Mouse (Mus musculus): Measurements from ENCODE around the gene Tchh. TPM values are rescaled to one million over a fixed set of nuclear protein-coding genes. Genes with fewer than 3 reads are reported as not detected.
A peak's percentile ranks its signal among the peaks of the same experiment; 100 is the strongest.
"Not testable (repeated sequence)": the region's sequence is repeated elsewhere in the genome, so short reads cannot be mapped to it uniquely, and the experiment has no call there.

Gene Tchh
- polyA plus RNA-seq, 1 experiment from 2014 or later, result 1.1 TPM

DNA sequence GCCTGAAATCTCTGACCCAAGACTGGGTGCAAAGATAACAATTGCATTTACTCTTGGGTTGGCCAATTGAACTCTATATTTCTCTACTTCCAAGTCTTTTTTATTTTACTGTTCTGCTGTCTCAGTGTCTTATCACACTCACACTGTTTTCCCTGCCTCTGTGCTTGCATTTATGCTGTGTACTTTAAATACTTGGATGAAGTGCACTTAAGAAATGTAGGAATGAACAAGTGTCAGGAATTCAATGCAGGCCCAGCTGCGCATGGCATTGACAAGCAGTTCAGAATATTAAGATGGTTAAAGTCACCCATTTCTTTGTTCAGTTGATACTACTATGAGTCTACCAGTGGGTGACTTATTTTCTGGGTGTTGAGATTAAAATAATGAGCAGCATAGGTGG lies 37.9 kb downstream of the Tchh start:
- no peak for ATAC-seq (ENCODE audit: insufficient read depth, low FRiP score, low TSS enrichment)
- no peak for DNase-seq (ENCODE audit: low spot score)
- H3K4me2 ChIP-seq (ENCODE audit: low read depth), result no peak overlapping the region
- H3K4me1 ChIP-seq (ENCODE audit: control insufficient read depth, insufficient read depth, low read length), result no peaks in the 10 kb centered on the region
- H3K9ac ChIP-seq (ENCODE audit: low read length), result no peak overlapping the region
- H3K4me3 ChIP-seq (ENCODE audit: low read depth, low read length), result no peak overlapping the region
- 98% methylated on average over 1 of the region's 1 CpGs for WGBS
- H3K27me3 ChIP-seq (ENCODE audit: control insufficient read depth, insufficient read depth, low read length), result no peaks in the 10 kb centered on the region
- no peaks in the 10 kb centered on the region for H3K9me3 ChIP-seq (ENCODE audit: control insufficient read depth, low read length)
- H3K36me3 ChIP-seq (ENCODE audit: control insufficient read depth, insufficient read depth, low read length), result no peaks in the 10 kb centered on the region
- no peak overlapping the region for H3K27ac ChIP-seq (ENCODE audit: low read depth, low read length)

DNA sequence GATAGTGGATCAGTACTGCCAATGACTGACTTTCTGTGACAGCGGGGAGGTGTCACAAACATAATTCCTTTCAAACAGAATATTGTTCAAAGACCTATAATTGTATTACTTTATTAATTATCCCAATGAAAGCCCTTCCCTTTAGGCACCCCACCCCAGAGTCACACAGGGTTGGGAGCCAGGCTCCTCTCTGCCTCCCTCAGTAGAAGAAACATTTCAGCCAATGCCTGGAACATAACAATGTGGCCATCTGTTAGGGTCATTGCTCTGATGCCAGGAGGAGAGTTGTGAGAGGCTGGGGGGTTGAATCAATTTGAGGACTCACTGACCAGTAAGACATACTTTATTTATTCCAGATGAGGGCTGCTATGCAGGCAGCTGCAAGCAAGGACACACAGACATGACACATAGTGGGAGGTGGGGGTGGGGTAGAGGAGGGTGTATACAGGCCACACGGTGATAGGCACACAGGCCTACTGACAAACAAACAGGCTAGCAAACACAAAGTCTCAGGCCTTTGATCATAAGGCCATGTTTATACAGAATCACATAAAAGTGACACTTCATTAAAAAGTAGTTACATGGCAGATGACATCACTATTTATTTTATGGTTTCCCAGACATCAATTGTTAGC lies 40.0 kb downstream of the Tchh start:
- H3K36me3 ChIP-seq (ENCODE audit: control insufficient read depth, insufficient read depth, low read length), result no peaks in the 10 kb centered on the region
- ATAC-seq (ENCODE audit: insufficient read depth, low FRiP score, low TSS enrichment) (no peak), DNase-seq (ENCODE audit: low spot score) (no peak)
- H3K4me3 ChIP-seq (ENCODE audit: low read depth, low read length), result no peak overlapping the region
- no peak overlapping the region for H3K4me2 ChIP-seq (ENCODE audit: low read depth)
- no peaks in the 10 kb centered on the region for H3K9me3 ChIP-seq (ENCODE audit: control insufficient read depth, low read length)
- WGBS, result 61% methylated on average over 2 of the region's 2 CpGs
- no peaks in the 10 kb centered on the region for H3K27me3 ChIP-seq (ENCODE audit: control insufficient read depth, insufficient read depth, low read length)
- H3K4me1 ChIP-seq (ENCODE audit: control insufficient read depth, insufficient read depth, low read length), result no peaks in the 10 kb centered on the region
- H3K9ac ChIP-seq (ENCODE audit: low read length), result no peak overlapping the region
- no peak overlapping the region for H3K27ac ChIP-seq (ENCODE audit: low read depth, low read length)

DNA sequence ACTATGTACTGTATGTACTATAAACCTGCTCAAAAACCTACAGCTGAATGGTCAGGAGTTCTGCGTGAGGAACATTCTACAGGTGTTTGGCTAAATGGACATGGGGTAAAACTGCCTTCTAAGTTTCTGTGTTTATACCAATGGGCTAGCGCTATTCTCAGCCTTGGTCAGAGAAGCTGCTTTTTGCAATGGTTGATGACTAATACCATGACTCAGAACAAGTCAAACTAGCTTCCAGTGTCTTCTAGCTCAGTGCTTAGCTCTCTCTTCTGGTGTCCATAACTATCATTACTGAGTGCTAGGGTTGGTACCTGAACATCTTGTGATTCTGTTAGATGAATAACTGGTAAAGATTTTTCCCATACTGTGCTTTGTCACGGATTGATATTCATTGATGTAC lies 43.5 kb downstream of the Tchh start:
- no peak overlapping the region for H3K4me2 ChIP-seq (ENCODE audit: low read depth)
- H3K4me1 ChIP-seq (ENCODE audit: control insufficient read depth, insufficient read depth, low read length), result no peaks in the 10 kb centered on the region
- no peaks in the 10 kb centered on the region for H3K27me3 ChIP-seq (ENCODE audit: control insufficient read depth, insufficient read depth, low read length)
- 93% methylated on average over 3 of the region's 3 CpGs for WGBS
- ATAC-seq (ENCODE audit: insufficient read depth, low FRiP score, low TSS enrichment) (no peak), DNase-seq (ENCODE audit: low spot score) (no peak)
- no peak overlapping the region for H3K4me3 ChIP-seq (ENCODE audit: low read depth, low read length)
- no peak overlapping the region for H3K27ac ChIP-seq (ENCODE audit: low read depth, low read length)
- H3K9me3 ChIP-seq (ENCODE audit: control insufficient read depth, low read length), result no peaks in the 10 kb centered on the region
- H3K9ac ChIP-seq (ENCODE audit: low read length), result no peak overlapping the region
- no peaks in the 10 kb centered on the region for H3K36me3 ChIP-seq (ENCODE audit: control insufficient read depth, insufficient read depth, low read length)

DNA sequence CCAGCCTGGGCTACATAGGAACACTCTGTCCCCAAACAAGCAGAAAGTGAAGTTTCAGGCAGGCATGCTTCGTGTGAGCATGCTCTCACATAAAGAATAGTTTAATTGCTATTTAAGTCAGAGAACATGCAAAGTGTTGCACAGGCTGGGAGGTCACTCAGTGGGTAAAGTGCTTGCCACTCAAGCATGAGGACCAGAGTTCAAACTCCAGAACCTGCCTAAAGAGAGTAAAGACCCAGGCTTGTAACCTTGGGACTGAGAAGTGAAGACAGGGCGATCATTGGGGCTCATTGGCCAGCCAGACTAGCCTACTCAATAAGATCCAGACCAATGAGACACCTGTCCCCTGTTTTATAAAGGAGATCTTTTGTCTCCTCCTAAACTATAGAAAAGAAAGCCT lies 46.4 kb downstream of the Tchh start:
- Histone ChIP-seq H3K9me3 (ENCODE audit: control insufficient read depth, low read length) (no peaks in the 10 kb centered on the region), H3K4me1 (ENCODE audit: control insufficient read depth, insufficient read depth, low read length) (no peaks in the 10 kb centered on the region), H3K27ac (ENCODE audit: low read depth, low read length) (no peak overlapping the region), H3K4me3 (ENCODE audit: low read depth, low read length) (no peak overlapping the region), H3K4me2 (ENCODE audit: low read depth) (no peak overlapping the region), H3K36me3 (ENCODE audit: control insufficient read depth, insufficient read depth, low read length) (no peaks in the 10 kb centered on the region), H3K9ac (ENCODE audit: low read length) (no peak overlapping the region), H3K27me3 (ENCODE audit: control insufficient read depth, insufficient read depth, low read length) (no peaks in the 10 kb centered on the region)
- no peak for ATAC-seq (ENCODE audit: insufficient read depth, low FRiP score, low TSS enrichment)
- 85% methylated on average over 2 of the region's 2 CpGs for WGBS
- DNase-seq (ENCODE audit: low spot score), result no peak

DNA sequence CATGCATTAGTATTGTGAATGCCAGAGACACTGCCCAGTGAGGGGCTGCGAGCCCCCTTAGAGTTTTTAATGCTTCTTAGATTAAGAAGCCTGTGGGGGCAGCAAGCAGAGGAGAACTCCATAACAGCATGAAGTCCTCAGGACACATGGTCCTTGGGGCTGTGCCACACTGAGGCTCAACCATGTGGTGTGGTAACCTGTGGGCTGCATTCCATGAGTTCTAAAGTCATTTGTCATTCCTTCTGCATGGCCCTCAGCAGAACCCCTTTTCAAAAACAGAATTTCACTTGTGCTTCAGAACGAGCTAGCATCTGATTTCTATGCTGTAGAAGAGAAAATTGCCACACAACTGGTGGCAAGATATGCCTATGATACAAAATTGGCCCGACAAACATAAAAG lies 50.0 kb downstream of the Tchh start:
- no peak for ATAC-seq (ENCODE audit: insufficient read depth, low FRiP score, low TSS enrichment)

DNA sequence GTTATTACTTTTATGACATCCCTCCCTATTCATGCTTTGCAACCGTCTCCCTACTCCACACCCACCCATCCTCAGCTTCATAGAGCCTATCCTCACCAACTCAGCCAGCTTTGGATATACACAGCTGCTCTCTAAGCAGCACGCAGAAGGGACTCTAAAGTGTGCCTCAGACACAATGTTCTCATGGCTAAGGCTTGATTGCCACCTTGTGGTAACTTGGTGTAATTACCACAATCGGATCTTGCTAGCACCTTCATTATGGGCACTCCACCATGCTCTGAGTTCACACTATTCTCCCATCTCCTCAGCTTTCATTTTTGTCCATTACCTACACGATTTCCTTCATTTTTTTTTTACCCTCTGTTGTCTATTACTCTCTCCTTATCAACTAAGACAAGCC lies 51.9 kb downstream of the Tchh start:
- no peaks in the 10 kb centered on the region for H3K4me1 ChIP-seq (ENCODE audit: control insufficient read depth, insufficient read depth, low read length)
- H3K9ac ChIP-seq (ENCODE audit: low read length), result no peak overlapping the region
- no peak overlapping the region for H3K27ac ChIP-seq (ENCODE audit: low read depth, low read length)
- no peaks in the 10 kb centered on the region for H3K36me3 ChIP-seq (ENCODE audit: control insufficient read depth, insufficient read depth, low read length)
- 2% methylated on average over 4 of the region's 4 CpGs for WGBS
- H3K4me3 ChIP-seq (ENCODE audit: low read depth, low read length), result no peak overlapping the region
- H3K27me3 ChIP-seq (ENCODE audit: control insufficient read depth, insufficient read depth, low read length), result no peaks in the 10 kb centered on the region
- ATAC-seq (ENCODE audit: insufficient read depth, low FRiP score, low TSS enrichment) (peak; percentile 79), DNase-seq (ENCODE audit: low spot score) (peak; percentile 43)
- no peaks in the 10 kb centered on the region for H3K9me3 ChIP-seq (ENCODE audit: control insufficient read depth, low read length)
- no peak overlapping the region for H3K4me2 ChIP-seq (ENCODE audit: low read depth)

More for the DNA sequence above, 50.0 kb downstream of the Tchh start:
- 76% methylated on average over 3 of the region's 3 CpGs for WGBS
- Histone ChIP-seq H3K36me3 (ENCODE audit: control insufficient read depth, insufficient read depth, low read length) (no peaks in the 10 kb centered on the region), H3K9ac (ENCODE audit: low read length) (no peak overlapping the region), H3K27me3 (ENCODE audit: control insufficient read depth, insufficient read depth, low read length) (no peaks in the 10 kb centered on the region), H3K4me2 (ENCODE audit: low read depth) (no peak overlapping the region), H3K4me1 (ENCODE audit: control insufficient read depth, insufficient read depth, low read length) (no peaks in the 10 kb centered on the region), H3K4me3 (ENCODE audit: low read depth, low read length) (no peak overlapping the region), H3K9me3 (ENCODE audit: control insufficient read depth, low read length) (no peaks in the 10 kb centered on the region), H3K27ac (ENCODE audit: low read depth, low read length) (no peak overlapping the region)
- no peak for DNase-seq (ENCODE audit: low spot score)

DNA sequence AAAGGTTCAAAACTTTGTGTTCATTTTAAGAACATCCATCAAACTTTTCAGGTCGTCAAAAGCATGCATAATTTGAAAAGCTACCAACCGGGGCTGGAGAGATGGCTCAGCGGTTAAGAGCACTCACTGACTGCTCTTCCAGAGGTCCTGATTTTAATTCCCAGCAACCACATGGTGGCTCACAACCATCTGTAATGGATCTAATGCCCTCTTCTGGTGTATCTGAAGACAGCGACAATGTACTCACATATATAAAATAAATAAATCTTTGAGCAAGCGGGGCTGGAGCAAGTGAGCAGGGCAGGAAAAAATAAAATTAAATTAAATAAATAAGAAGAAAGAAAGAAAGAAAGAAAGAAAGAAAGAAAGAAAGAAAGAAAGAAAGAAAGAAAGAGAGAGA lies 52.6 kb downstream of the Tchh start:
- not testable (repeated sequence) for DNase-seq (ENCODE audit: low spot score); ATAC-seq (ENCODE audit: insufficient read depth, low FRiP score, low TSS enrichment); H3K27me3 ChIP-seq (ENCODE audit: control insufficient read depth, insufficient read depth, low read length); H3K4me2 ChIP-seq (ENCODE audit: low read depth); H3K9ac ChIP-seq (ENCODE audit: low read length); H3K27ac ChIP-seq (ENCODE audit: low read depth, low read length); H3K4me1 ChIP-seq (ENCODE audit: control insufficient read depth, insufficient read depth, low read length); H3K4me3 ChIP-seq (ENCODE audit: low read depth, low read length); H3K36me3 ChIP-seq (ENCODE audit: control insufficient read depth, insufficient read depth, low read length); H3K9me3 ChIP-seq (ENCODE audit: control insufficient read depth, low read length)
- WGBS, result 25% methylated on average over 5 of the region's 5 CpGs

DNA sequence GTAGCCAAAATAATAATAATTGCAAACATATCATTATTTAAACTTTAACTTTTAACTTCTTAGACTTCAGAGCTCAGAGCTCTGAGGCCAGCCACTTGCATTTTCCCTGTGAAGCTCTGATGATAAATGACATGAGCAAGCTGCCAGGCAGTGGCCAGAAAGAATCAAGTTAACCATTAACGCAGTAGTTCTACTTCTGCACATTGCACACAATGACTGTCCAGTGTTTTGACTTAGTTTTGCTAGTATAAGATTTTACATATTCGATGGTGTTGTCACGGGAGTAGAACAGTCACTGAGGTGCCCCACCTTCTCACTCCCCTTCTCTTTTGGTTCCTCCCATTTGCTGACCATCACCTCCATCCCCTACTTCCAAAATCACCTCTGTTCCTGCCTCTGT lies 55.0 kb downstream of the Tchh start:
- ATAC-seq (ENCODE audit: insufficient read depth, low FRiP score, low TSS enrichment), result no peak

More for the DNA sequence above, 55.0 kb downstream of the Tchh start:
- WGBS, result 80% methylated on average over 3 of the region's 3 CpGs
- Histone ChIP-seq H3K27ac (ENCODE audit: low read depth, low read length) (no peak overlapping the region), H3K27me3 (ENCODE audit: control insufficient read depth, insufficient read depth, low read length) (no peaks in the 10 kb centered on the region), H3K36me3 (ENCODE audit: control insufficient read depth, insufficient read depth, low read length) (no peaks in the 10 kb centered on the region), H3K4me2 (ENCODE audit: low read depth) (no peak overlapping the region), H3K9ac (ENCODE audit: low read length) (no peak overlapping the region), H3K9me3 (ENCODE audit: control insufficient read depth, low read length) (no peaks in the 10 kb centered on the region), H3K4me3 (ENCODE audit: low read depth, low read length) (no peak overlapping the region), H3K4me1 (ENCODE audit: control insufficient read depth, insufficient read depth, low read length) (no peaks in the 10 kb centered on the region)
- DNase-seq (ENCODE audit: low spot score), result no peak

Measured in neural tube, embryonic 11.5 days (tissue).